Mouse (Mus musculus) bone marrow, adult 2 months (tissue): ENCODE measurements at regions not wholly inside any gene's neighbourhood (a gene's known extent, or its start where the extent isn't known, plus 50 kb on each side); places are given as distances from the start of the nearest gene placed in this dataset.

Experiments
- CTCF ChIP-seq: fragments of 200-500 bp; IDR thresholded peaks from 2 replicates; pipeline ENCODE4 v1.5.1; 2011; ENCODE audit warnings: low read length, control low read depth; ENCODE audit not compliant: control insufficient read depth, insufficient read depth
- POLR2A ChIP-seq: fragments of 200-500 bp; IDR thresholded peaks from 2 replicates; pipeline ENCODE4 v1.6.1; 2011; ENCODE audit warnings: low read depth, mild to moderate bottlenecking, control low read depth, low read length, borderline replicate concordance; ENCODE audit not compliant: control insufficient read depth

GRCm38 (mm10) chr12:26057491-26058054, 357.5 kb downstream of the Rnf144a start:
- TF ChIP-seq POLR2A, result no peak
- no peak for TF ChIP-seq CTCF
